Mouse (Mus musculus): Measurements from ENCODE around the gene Tmem45b. TPM values are rescaled to one million over a fixed set of nuclear protein-coding genes. Genes with fewer than 3 reads are reported as not detected.
"Not testable (repeated sequence)": the region's sequence is repeated elsewhere in the genome, so short reads cannot be mapped to it uniquely, and the experiment has no call there.

Tmem45b gene
- 0.63 and 1.0 TPM in 2 replicates for polyA plus RNA-seq (2012; rRNA removed)

- TF ChIP-seq CTCF (IDR thresholded peaks at IDR 0.05; ENCODE audit: extremely low read depth, insufficient read depth, insufficient read length, insufficient replicate concordance) (no peak), POLR2A (IDR thresholded peaks at IDR 0.05; ENCODE audit: low read depth, low read length) (no peak)
- DNase-seq (ENCODE audit: low read depth in 1 of 2, low spot score in 2 of 2) = no peak
- H3K27ac ChIP-seq (ENCODE audit: insufficient read depth, low read length) = no peak within 1 kb of the TSS
- 10% methylated on average over 33 of the region's 33 CpGs for WGBS
- peaks cover 2% of the 10 kb centered on the region; the same call in 1 of the 2 replicates for H3K27me3 ChIP-seq (ENCODE audit: control insufficient read depth, insufficient read depth, low read length)
- H3K4me3 ChIP-seq (ENCODE audit: extremely low read depth, insufficient read depth, insufficient read length) = no peak within 1 kb of the TSS
- H3K4me1 ChIP-seq (ENCODE audit: control insufficient read depth, insufficient read depth, insufficient read length) = no peaks in the 10 kb centered on the region
- no peaks in the 10 kb centered on the region for H3K36me3 ChIP-seq (ENCODE audit: control insufficient read depth, insufficient read depth, low read length)
These were observed at the start of gene Tmem45b for GRCm38 (mm10) chr9:31463692-31464474. Tmem45b (minus strand) TSS chr9:31464462.

DNA sequence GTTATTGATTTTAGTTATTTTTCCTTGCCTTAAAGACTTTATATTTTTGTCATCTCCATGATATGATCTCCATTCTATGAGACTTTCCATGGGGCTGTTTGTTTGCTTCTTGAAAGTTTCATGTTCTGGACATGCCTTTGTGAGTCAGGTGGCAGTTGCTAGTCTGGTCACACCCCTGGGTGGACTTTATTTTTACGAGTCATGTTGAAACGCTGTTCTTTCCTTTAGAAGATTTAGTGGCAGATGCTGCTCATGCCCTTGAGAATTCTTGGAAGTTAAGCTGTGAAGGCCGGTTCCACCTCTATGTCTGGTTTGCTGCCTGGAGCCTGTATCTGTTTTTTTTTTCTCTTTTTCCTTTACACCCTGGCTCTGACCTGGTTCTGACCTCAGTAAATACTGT, 43.9 kb upstream of the Tmem45b start:
- TF ChIP-seq CTCF (IDR thresholded peaks at IDR 0.05; ENCODE audit: extremely low read depth, insufficient read depth, insufficient read length, insufficient replicate concordance) = no peak
- no peak for TF ChIP-seq POLR2A (IDR thresholded peaks at IDR 0.05; ENCODE audit: low read depth, low read length)
- WGBS = 72% methylated on average over 3 of the region's 3 CpGs
- Histone ChIP-seq H3K27me3 (ENCODE audit: control insufficient read depth, insufficient read depth, low read length) (no peaks in the 10 kb centered on the region), H3K4me3 (ENCODE audit: extremely low read depth, insufficient read depth, insufficient read length) (no peak overlapping the region), H3K36me3 (ENCODE audit: control insufficient read depth, insufficient read depth, low read length) (no peaks in the 10 kb centered on the region), H3K4me1 (ENCODE audit: control insufficient read depth, insufficient read depth, insufficient read length) (no peaks in the 10 kb centered on the region), H3K27ac (ENCODE audit: insufficient read depth, low read length) (no peak overlapping the region)
- DNase-seq (ENCODE audit: low read depth in 1 of 2, low spot score in 2 of 2) = no peak

- H3K27me3 ChIP-seq (ENCODE audit: control insufficient read depth, insufficient read depth, low read length); H3K4me1 ChIP-seq (ENCODE audit: control insufficient read depth, insufficient read depth, insufficient read length); H3K36me3 ChIP-seq (ENCODE audit: control insufficient read depth, insufficient read depth, low read length); H3K4me3 ChIP-seq (ENCODE audit: extremely low read depth, insufficient read depth, insufficient read length); H3K27ac ChIP-seq (ENCODE audit: insufficient read depth, low read length); DNase-seq (ENCODE audit: low read depth in 1 of 2, low spot score in 2 of 2): not testable (repeated sequence)
- WGBS = 7% methylated on average over 1 of the region's 1 CpGs
These were observed 37.0 kb upstream of the Tmem45b start for GRCm38 (mm10) chr9:31501221-31501620.

- no peak for DNase-seq (ENCODE audit: low read depth in 1 of 2, low spot score in 2 of 2)
- peaks cover 2% of the 10 kb centered on the region; the same call in 1 of the 2 replicates for H3K27me3 ChIP-seq (ENCODE audit: control insufficient read depth, insufficient read depth, low read length)
- no peak overlapping the region for H3K4me3 ChIP-seq (ENCODE audit: extremely low read depth, insufficient read depth, insufficient read length)
- 71% methylated on average over 9 of the region's 9 CpGs for WGBS
- no peaks in the 10 kb centered on the region for H3K4me1 ChIP-seq (ENCODE audit: control insufficient read depth, insufficient read depth, insufficient read length)
- H3K27ac ChIP-seq (ENCODE audit: insufficient read depth, low read length) = no peak overlapping the region
- H3K36me3 ChIP-seq (ENCODE audit: control insufficient read depth, insufficient read depth, low read length) = no peaks in the 10 kb centered on the region
- TF ChIP-seq POLR2A (IDR thresholded peaks at IDR 0.05; ENCODE audit: low read depth, low read length) = no peak
These were observed 1.1 kb downstream of the Tmem45b start for GRCm38 (mm10) chr9:31463190-31463589.

GRCm38 (mm10) chr9:31454356-31454755, 9.9 kb downstream of the Tmem45b start:
- H3K4me3 ChIP-seq (ENCODE audit: extremely low read depth, insufficient read depth, insufficient read length) = no peak overlapping the region
- 69% methylated on average over 1 of the region's 1 CpGs for WGBS
- no peak for TF ChIP-seq POLR2A (IDR thresholded peaks at IDR 0.05; ENCODE audit: low read depth, low read length)
- TF ChIP-seq CTCF (IDR thresholded peaks at IDR 0.05; ENCODE audit: extremely low read depth, insufficient read depth, insufficient read length, insufficient replicate concordance) = no peak
- no peaks in the 10 kb centered on the region for H3K4me1 ChIP-seq (ENCODE audit: control insufficient read depth, insufficient read depth, insufficient read length)
- no peaks in the 10 kb centered on the region for H3K36me3 ChIP-seq (ENCODE audit: control insufficient read depth, insufficient read depth, low read length)
- no peak for DNase-seq (ENCODE audit: low read depth in 1 of 2, low spot score in 2 of 2)
- H3K27ac ChIP-seq (ENCODE audit: insufficient read depth, low read length) = no peak overlapping the region
- H3K27me3 ChIP-seq (ENCODE audit: control insufficient read depth, insufficient read depth, low read length) = no peaks in the 10 kb centered on the region

GRCm38 (mm10) chr9:31452166-31452565, 12.1 kb downstream of the Tmem45b start:
- H3K4me1 ChIP-seq (ENCODE audit: control insufficient read depth, insufficient read depth, insufficient read length) = no peaks in the 10 kb centered on the region
- TF ChIP-seq CTCF (IDR thresholded peaks at IDR 0.05; ENCODE audit: extremely low read depth, insufficient read depth, insufficient read length, insufficient replicate concordance) (no peak), POLR2A (IDR thresholded peaks at IDR 0.05; ENCODE audit: low read depth, low read length) (no peak)
- no peak for DNase-seq (ENCODE audit: low read depth in 1 of 2, low spot score in 2 of 2)
- H3K36me3 ChIP-seq (ENCODE audit: control insufficient read depth, insufficient read depth, low read length) = no peaks in the 10 kb centered on the region
- no peak overlapping the region for H3K27ac ChIP-seq (ENCODE audit: insufficient read depth, low read length)
- H3K4me3 ChIP-seq (ENCODE audit: extremely low read depth, insufficient read depth, insufficient read length) = no peak overlapping the region
- WGBS = 66% methylated on average over 10 of the region's 10 CpGs
- no peaks in the 10 kb centered on the region for H3K27me3 ChIP-seq (ENCODE audit: control insufficient read depth, insufficient read depth, low read length)

- no peaks in the 10 kb centered on the region for H3K4me1 ChIP-seq (ENCODE audit: control insufficient read depth, insufficient read depth, insufficient read length)
- no peaks in the 10 kb centered on the region for H3K27me3 ChIP-seq (ENCODE audit: control insufficient read depth, insufficient read depth, low read length)
- H3K4me3 ChIP-seq (ENCODE audit: extremely low read depth, insufficient read depth, insufficient read length) = no peak overlapping the region
- no peak overlapping the region for H3K27ac ChIP-seq (ENCODE audit: insufficient read depth, low read length)
- no peak for DNase-seq (ENCODE audit: low read depth in 1 of 2, low spot score in 2 of 2)
- no peak for TF ChIP-seq CTCF (IDR thresholded peaks at IDR 0.05; ENCODE audit: extremely low read depth, insufficient read depth, insufficient read length, insufficient replicate concordance)
- no peak for TF ChIP-seq POLR2A (IDR thresholded peaks at IDR 0.05; ENCODE audit: low read depth, low read length)
- WGBS = 88% methylated on average over 7 of the region's 7 CpGs
- no peaks in the 10 kb centered on the region for H3K36me3 ChIP-seq (ENCODE audit: control insufficient read depth, insufficient read depth, low read length)
These were observed 15.0 kb downstream of the Tmem45b start for GRCm38 (mm10) chr9:31449145-31449772.
